Mouse (Mus musculus) spleen, adult 2 months (tissue): ENCODE measurements around the gene Erv3.

Source experiments
- CTCF ChIP-seq: fragments of 200-500 bp; IDR thresholded peaks from 2 replicates; pipeline ENCODE4 v1.5.1; 2011; ENCODE audit warnings: mild to moderate bottlenecking, inconsistent platforms; ENCODE audit not compliant: insufficient read depth, insufficient read length, insufficient replicate concordance; ENCODE audit errors: extremely low read depth
- POLR2A ChIP-seq: fragments of 200-500 bp; IDR thresholded peaks from 2 replicates; pipeline ENCODE4 v1.6.1; 2011; ENCODE audit warnings: low read depth, low read length, inconsistent platforms

- no peak for TF ChIP-seq CTCF
- no peak for TF ChIP-seq POLR2A
Measured at GRCm38 (mm10) chr2:131841321-131841693, 18.2 kb downstream of the Erv3 start.
